11 mouse cellular contexts compared by ENCODE assay signal in the genomic region with DNA sequence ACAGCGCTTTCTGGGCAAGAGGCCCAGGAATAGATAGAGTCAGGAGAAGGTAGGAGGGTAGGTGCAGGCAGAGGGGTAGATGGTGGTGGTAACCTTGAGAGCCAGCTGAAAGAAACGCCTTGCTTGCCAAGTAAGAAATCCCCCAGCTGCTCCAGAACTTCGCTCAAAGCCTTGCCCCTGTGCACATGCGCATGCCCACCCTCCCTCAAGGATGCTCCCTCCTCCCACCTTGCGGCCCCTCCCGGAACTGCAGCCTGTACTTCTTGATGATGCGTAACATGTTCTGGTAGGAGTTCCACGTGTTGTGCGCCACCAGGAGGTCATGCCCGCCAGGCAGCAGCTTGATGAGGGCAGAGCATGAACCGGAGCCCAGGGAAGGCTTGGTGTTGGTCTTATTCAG. TPM values are rescaled to one million over a fixed set of nuclear protein-coding genes. Genes with fewer than 3 reads are reported as not detected.
DNase-seq lines count a peak whose midpoint lies in the region; ATAC-seq and TF ChIP-seq lines count a peak whose summit lies in the region.
"Had no signal": no experiment of that assay in that cellular context is flagged by ENCODE, and none has a peak within 500 bp of the region (broad histone marks: within the 10 kb centered on the region; RNA-seq: fewer than 3 reads in every experiment).

No protein-coding gene starts in this region.

- no peak for DNase-seq in cerebellum, adult 2 months
- DNase-seq in kidney, postnatal 25 days, result peak; percentile 45 to 64
- DNase-seq in hindbrain, postnatal 0 days (ENCODE audit: low spot score), result peak; percentile 69
- DNase-seq in gastrocnemius, postnatal 25 days, result no peak

- no peak overlapping the region for H3K4me3 ChIP-seq in cerebellum, adult 2 months (replicated peaks; ENCODE audit: insufficient read depth, low read depth, low read length)
- no peak overlapping the region for H3K4me3 ChIP-seq in kidney, embryonic 15.5 days (replicated peaks)
- H3K4me3 ChIP-seq in E14TG2a.4 (replicated peaks; ENCODE audit: low read length), result peak overlapping the region; percentile 51
- no peak overlapping the region for H3K4me3 ChIP-seq in hindbrain, postnatal 0 days (ENCODE audit: low read length)
- H3K4me3 ChIP-seq in intestine, embryonic 15.5 days (replicated peaks), result no peak overlapping the region
- H3K4me3 ChIP-seq: limb, embryonic 15.5 days had no signal

- no peak for TF ChIP-seq POLR2A in cerebellum, adult 2 months (IDR thresholded peaks at IDR 0.05; ENCODE audit: borderline replicate concordance, insufficient read depth, low read length)

- WGBS in cerebellum, adult 2 months, result 72% methylated on average over 11 of the region's 11 CpGs
- WGBS in kidney, embryonic 15.5 days, result 62% methylated on average over 11 of the region's 11 CpGs
- 60% methylated on average over 11 of the region's 11 CpGs for WGBS in hindbrain, postnatal 0 days
- WGBS in intestine, embryonic 15.5 days, result 67% methylated on average over 11 of the region's 11 CpGs

- no peaks in the 10 kb centered on the region for H3K27me3 ChIP-seq in cerebellum, adult 2 months (ENCODE audit: control insufficient read depth, insufficient read depth, low read length)
- no peaks in the 10 kb centered on the region for H3K27me3 ChIP-seq in kidney, embryonic 15.5 days
- no peaks in the 10 kb centered on the region for H3K27me3 ChIP-seq in E14TG2a.4 (ENCODE audit: insufficient read depth, low read length)
- H3K27me3 ChIP-seq in hindbrain, postnatal 0 days (ENCODE audit: insufficient read depth, low read length), result no peaks in the 10 kb centered on the region
- no peaks in the 10 kb centered on the region for H3K27me3 ChIP-seq in intestine, embryonic 15.5 days (replicated peaks)
- H3K27me3 ChIP-seq: limb, embryonic 15.5 days had no signal

- H3K36me3 ChIP-seq in kidney, embryonic 15.5 days, result peaks cover 68% of the 10 kb centered on the region
- peaks cover 92% of the 10 kb centered on the region for H3K36me3 ChIP-seq in E14TG2a.4 (ENCODE audit: insufficient read depth, low read length)
- H3K36me3 ChIP-seq in hindbrain, postnatal 0 days (ENCODE audit: insufficient read depth, low read length), result peaks cover 11% of the 10 kb centered on the region; the same call in 1 of the 2 replicates
- peaks cover 3% of the 10 kb centered on the region; the same call in 1 of the 2 replicates for H3K36me3 ChIP-seq in intestine, embryonic 15.5 days

- peaks cover 32% of the 10 kb centered on the region for H3K4me1 ChIP-seq in cerebellum, adult 2 months (ENCODE audit: control insufficient read depth, insufficient read depth, low read length)
- peaks cover 10% of the 10 kb centered on the region; the same call in 1 of the 2 replicates for H3K4me1 ChIP-seq in kidney, embryonic 15.5 days
- peaks cover 90% of the 10 kb centered on the region for H3K4me1 ChIP-seq in E14TG2a.4 (replicated peaks; ENCODE audit: low read depth, low read length)
- no peaks in the 10 kb centered on the region for H3K4me1 ChIP-seq in hindbrain, postnatal 0 days (ENCODE audit: insufficient read depth, low read length)
- H3K4me1 ChIP-seq in intestine, embryonic 15.5 days (replicated peaks), result no peaks in the 10 kb centered on the region
- H3K4me1 ChIP-seq: limb, embryonic 15.5 days had no signal

- no peaks in the 10 kb centered on the region for H3K9me3 ChIP-seq in kidney, embryonic 15.5 days (replicated peaks)
- H3K9me3 ChIP-seq in E14TG2a.4 (ENCODE audit: low read length), result no peaks in the 10 kb centered on the region
- no peaks in the 10 kb centered on the region for H3K9me3 ChIP-seq in hindbrain, postnatal 0 days (ENCODE audit: low read length)
- H3K9me3 ChIP-seq in intestine, embryonic 15.5 days, result no peaks in the 10 kb centered on the region
- H3K9me3 ChIP-seq: limb, embryonic 15.5 days had no signal

- peak; percentile 48; the same call in 1 of the 2 replicates for TF ChIP-seq CTCF in cerebellum, adult 2 months (IDR thresholded peaks at IDR 0.05; ENCODE audit: borderline replicate concordance, insufficient read depth, low read depth, low read length)
- TF ChIP-seq CTCF in E14TG2a.4 (conservative IDR thresholded peaks at IDR 0.05; ENCODE audit: low read length), result peak; percentile 85
- TF ChIP-seq CTCF in hindbrain, postnatal 0 days (IDR thresholded peaks at IDR 0.05; ENCODE audit: low read depth), result peak; percentile 82

- no peak overlapping the region for H3K9ac ChIP-seq in kidney, embryonic 15.5 days
- no peak overlapping the region for H3K9ac ChIP-seq in hindbrain, postnatal 0 days (replicated peaks; ENCODE audit: low read length)
- no peak overlapping the region for H3K9ac ChIP-seq in intestine, embryonic 15.5 days
- H3K9ac ChIP-seq: limb, embryonic 15.5 days had no signal

- H3K4me2 ChIP-seq in kidney, embryonic 15.5 days, result no peak overlapping the region
- no peak overlapping the region for H3K4me2 ChIP-seq in hindbrain, postnatal 0 days (ENCODE audit: low read depth, low read length)
- H3K4me2 ChIP-seq in intestine, embryonic 15.5 days (replicated peaks), result no peak overlapping the region
- H3K4me2 ChIP-seq: limb, embryonic 15.5 days had no signal

- no peak for ATAC-seq in cerebellum, adult (ENCODE audit: insufficient number of reproducible peaks, low FRiP score, low TSS enrichment)
- no peak for ATAC-seq in kidney, embryonic 15.5 days (replicated peaks; ENCODE audit: low FRiP score)
- no peak; the same call in 1 of the 2 replicates for ATAC-seq in hindbrain, postnatal 0 days
- ATAC-seq in intestine, embryonic 15.5 days, result no peak

- H3K27ac ChIP-seq in cerebellum, adult 2 months (ENCODE audit: insufficient read depth, low read length), result no peak overlapping the region
- no peak overlapping the region for H3K27ac ChIP-seq in kidney, embryonic 15.5 days
- no peak overlapping the region for H3K27ac ChIP-seq in hindbrain, postnatal 0 days
- H3K27ac ChIP-seq in intestine, embryonic 15.5 days, result no peak overlapping the region
- H3K27ac ChIP-seq: limb, embryonic 15.5 days had no signal

RNA-seq across cellular contexts. Expression of a gene that starts 11.0 kb away (rescaled TPM):
- polyA plus RNA-seq in cerebellum, adult 2 months (2012; rRNA removed), result 49.0 and 53.5 TPM in 2 replicates
- 50.8 and 60.0 TPM in 2 replicates for polyA plus RNA-seq in kidney, embryonic 15.5 days (2015; fragmentation: Nextera tagmentation; extraction: Ambion mirVana)
- total RNA-seq in hindbrain, postnatal 0 days (2014; rRNA removed), result 32.0 and 35.2 TPM in 2 replicates
- 49.9 and 53.9 TPM in 2 replicates for polyA plus RNA-seq in hindbrain, postnatal 0 days (2015; fragmentation: Nextera tagmentation; extraction: Ambion mirVana)
- total RNA-seq in gastrocnemius, postnatal 25 days (2021), result 10 to 100 TPM; 29.1 to 32.6 TPM
- 49.8 and 50.2 TPM in 2 replicates for polyA plus RNA-seq in intestine, embryonic 15.5 days (2015; fragmentation: Nextera tagmentation; extraction: Ambion mirVana)

RNA-seq across cellular contexts. Expression of a gene that starts 16.1 kb away (rescaled TPM):
- 0.36 and 0.52 TPM in 2 replicates for polyA plus RNA-seq in cerebellum, adult 2 months (2012; rRNA removed)
- polyA plus RNA-seq in kidney, embryonic 15.5 days (2015; fragmentation: Nextera tagmentation; extraction: Ambion mirVana), result not detected in 2 replicates
- 0.50 TPM in 1 of 2 replicates, not detected in the other for total RNA-seq in hindbrain, postnatal 0 days (2014; rRNA removed)
- polyA plus RNA-seq in hindbrain, postnatal 0 days (2015; fragmentation: Nextera tagmentation; extraction: Ambion mirVana), result 0.20 and 0.59 TPM in 2 replicates
- total RNA-seq in gastrocnemius, postnatal 25 days (2021), result not detected
- polyA plus RNA-seq in intestine, embryonic 15.5 days (2015; fragmentation: Nextera tagmentation; extraction: Ambion mirVana), result not detected in 2 replicates
- total RNA-seq: neutrophil, adult 5-6 weeks had no signal
- polyA plus RNA-seq: heart, embryonic 14.5 days had no signal

RNA-seq across cellular contexts. Expression of a gene that starts 18.5 kb away (rescaled TPM):
- polyA plus RNA-seq in cerebellum, adult 2 months (2012; rRNA removed), result 8.2 TPM in 2 replicates
- polyA plus RNA-seq in kidney, embryonic 15.5 days (2015; fragmentation: Nextera tagmentation; extraction: Ambion mirVana), result 9.4 and 9.7 TPM in 2 replicates
- 3.7 and 4.0 TPM in 2 replicates for total RNA-seq in hindbrain, postnatal 0 days (2014; rRNA removed)
- 2.5 and 2.7 TPM in 2 replicates for polyA plus RNA-seq in hindbrain, postnatal 0 days (2015; fragmentation: Nextera tagmentation; extraction: Ambion mirVana)
- total RNA-seq in gastrocnemius, postnatal 25 days (2021), result 10 to 100 TPM in 1 of 2 experiments, 1 to 10 TPM in 1; 9.4 to 11.7 TPM
- 6.2 and 6.6 TPM in 2 replicates for polyA plus RNA-seq in intestine, embryonic 15.5 days (2015; fragmentation: Nextera tagmentation; extraction: Ambion mirVana)

RNA-seq across cellular contexts. Expression of a gene that starts 19.8 kb away (rescaled TPM):
- 13.6 and 16.7 TPM in 2 replicates for polyA plus RNA-seq in cerebellum, adult 2 months (2012; rRNA removed)
- 11.2 and 14.4 TPM in 2 replicates for polyA plus RNA-seq in kidney, embryonic 15.5 days (2015; fragmentation: Nextera tagmentation; extraction: Ambion mirVana)
- total RNA-seq in hindbrain, postnatal 0 days (2014; rRNA removed), result 4.6 and 6.0 TPM in 2 replicates
- polyA plus RNA-seq in hindbrain, postnatal 0 days (2015; fragmentation: Nextera tagmentation; extraction: Ambion mirVana), result 7.8 and 8.1 TPM in 2 replicates
- under 1 TPM; 0.31 to 0.64 TPM for total RNA-seq in gastrocnemius, postnatal 25 days (2021)
- polyA plus RNA-seq in intestine, embryonic 15.5 days (2015; fragmentation: Nextera tagmentation; extraction: Ambion mirVana), result 14.0 and 18.0 TPM in 2 replicates
- total RNA-seq: neutrophil, adult 5-6 weeks had no signal

Comparison
In these comparisons a context has a peak if more than half of its experiments do, and no peak if none do; other contexts are left out.
1. DNase-seq: peak in kidney, postnatal 25 days (2 of 2) and hindbrain, postnatal 0 days (single experiment); none in cerebellum, adult 2 months (0 of 2) and gastrocnemius, postnatal 25 days (single experiment).
2. Peak in every context shown above with its lines, with median percentiles within 50 percentile points of each other: CTCF ChIP-seq.